Mouse (Mus musculus): ENCODE measurements around the gene Rnft2.

The Rnft2 gene

GRCm38 (mm10) chr5:118244606-118245443 lies at the start of gene Rnft2, which contains the start of gene 2410131K14Rik:
Gene Rnft2, minus strand, starts transcription at chr5:118245116.
Gene 2410131K14Rik, plus strand, starts transcription at chr5:118245227.
- DNase-seq: peak; percentile 100

GRCm38 (mm10) chr5:118294086-118294864 lies 49.4 kb upstream of the Rnft2 start:
- DNase-seq: peak; percentile 88 to 89

GRCm38 (mm10) chr5:118292476-118292875 lies 47.6 kb upstream of the Rnft2 start:
- peak in 1 of 2 experiments; percentile 37 for DNase-seq

- no peak for DNase-seq
These were observed 46.5 kb upstream of the Rnft2 start for GRCm38 (mm10) chr5:118291453-118291852.

GRCm38 (mm10) chr5:118277741-118278495 lies 33.0 kb upstream of the Rnft2 start:
- no peak for DNase-seq

GRCm38 (mm10) chr5:118276711-118277110 lies 31.8 kb upstream of the Rnft2 start:
- DNase-seq: no peak

GRCm38 (mm10) chr5:118276281-118276680 lies 31.4 kb upstream of the Rnft2 start:
- DNase-seq: no peak

- DNase-seq: no peak
These were observed 29.6 kb upstream of the Rnft2 start for GRCm38 (mm10) chr5:118274546-118274945.

- no peak for DNase-seq
These were observed 28.5 kb upstream of the Rnft2 start for GRCm38 (mm10) chr5:118273446-118273845.

- DNase-seq: no peak
These were observed 26.7 kb upstream of the Rnft2 start for GRCm38 (mm10) chr5:118271449-118272110.

GRCm38 (mm10) chr5:118268987-118269386 lies 24.1 kb upstream of the Rnft2 start:
- DNase-seq: peak; percentile 97

- DNase-seq: no peak
These were observed 21.4 kb upstream of the Rnft2 start for GRCm38 (mm10) chr5:118266309-118266708.

- no peak for DNase-seq
These were observed 20.4 kb upstream of the Rnft2 start for GRCm38 (mm10) chr5:118265366-118265765.

- DNase-seq: no peak
These were observed 19.4 kb upstream of the Rnft2 start for GRCm38 (mm10) chr5:118264279-118264678.

GRCm38 (mm10) chr5:118262418-118262817 lies 17.5 kb upstream of the Rnft2 start:
- no peak for DNase-seq

GRCm38 (mm10) chr5:118261181-118261580 lies 16.3 kb upstream of the Rnft2 start:
- DNase-seq: no peak

- peak; percentile 48 to 56 for DNase-seq
These were observed 15.7 kb upstream of the Rnft2 start for GRCm38 (mm10) chr5:118260642-118261041.

GRCm38 (mm10) chr5:118260055-118260454 lies 15.1 kb upstream of the Rnft2 start:
- DNase-seq: no peak

GRCm38 (mm10) chr5:118259636-118260035 lies 14.7 kb upstream of the Rnft2 start:
- no peak for DNase-seq

- peak; percentile 76 to 79 for DNase-seq
These were observed 14.2 kb upstream of the Rnft2 start for GRCm38 (mm10) chr5:118259152-118259551.

- no peak for DNase-seq
These were observed 12.1 kb upstream of the Rnft2 start for GRCm38 (mm10) chr5:118256981-118257380.

GRCm38 (mm10) chr5:118253551-118253950 lies 8.6 kb upstream of the Rnft2 start:
- DNase-seq: no peak

All from cerebellum, postnatal 14 days (tissue).